Mouse (Mus musculus) stomach, postnatal 0 days (tissue): ENCODE results near the gene Ntm. TPM values are rescaled to one million over a fixed set of nuclear protein-coding genes. Genes with fewer than 3 reads are reported as not detected.

Experiments
- ATAC-seq: fragments of 200-750 bp; cut with Nextera tagmentation; 2 replicates; pipeline ENCODE4 v1.8.0; 2017; ENCODE audit not compliant: low FRiP score, low TSS enrichment
- DNase-seq: peaks from one replicate; pipeline ENCODE4 v3.0.0-alpha.2; 2016; ENCODE audit warnings: low spot score
- H3K27ac ChIP-seq: fragments of 300-500 bp; sonication (generic); replicated peaks from 2 replicates; pipeline ENCODE4 v1.5.1; 2014; ENCODE audit warnings: mild to moderate bottlenecking, control low read depth
- H3K27me3 ChIP-seq: fragments of 300-500 bp; sonication (generic); 2 replicates; pipeline ENCODE4 v1.6.1; 2014; ENCODE audit warnings: low read length; ENCODE audit not compliant: control insufficient read depth, insufficient read depth
- H3K36me3 ChIP-seq: fragments of 300-500 bp; sonication (generic); 2 replicates; pipeline ENCODE4 v1.6.1; 2014; ENCODE audit warnings: low read length, mixed read lengths; ENCODE audit not compliant: control insufficient read depth, insufficient read depth
- H3K4me1 ChIP-seq: fragments of 300-500 bp; sonication (generic); replicated peaks from 2 replicates; pipeline ENCODE4 v1.6.1; 2014; ENCODE audit warnings: antibody characterized with exemption; ENCODE audit not compliant: control insufficient read depth, insufficient read depth
- H3K4me2 ChIP-seq: fragments of 300-500 bp; sonication (generic); replicated peaks from 2 replicates; pipeline ENCODE4 v1.6.1; 2014; ENCODE audit warnings: low read depth, mild to moderate bottlenecking, control low read depth, moderate library complexity
- H3K4me3 ChIP-seq: fragments of 300-500 bp; sonication (generic); 2 replicates; pipeline ENCODE4 v1.5.1; 2014; ENCODE audit warnings: low read depth, low read length, control low read depth
- H3K9ac ChIP-seq: fragments of 300-500 bp; sonication (generic); 2 replicates; pipeline ENCODE4 v1.6.1; 2014; ENCODE audit warnings: mild to moderate bottlenecking, low read length, control low read depth, mixed read lengths
- H3K9me3 ChIP-seq: fragments of 300-500 bp; sonication (generic); 2 replicates; pipeline ENCODE4 v1.6.1; 2016; ENCODE audit warnings: low read length; ENCODE audit not compliant: control insufficient read depth
- CTCF ChIP-seq: IDR thresholded peaks from 2 replicates; pipeline ENCODE4 v1.5.1; 2016; ENCODE audit warnings: antibody characterized with exemption, low read depth, mild to moderate bottlenecking, moderate library complexity
- EP300 ChIP-seq: optimal IDR thresholded peaks from 2 replicates; pipeline ENCODE3; 2016; ENCODE audit warnings: antibody characterized with exemption
- WGBS: fragments of 180-500 bp; shearing (Covaris S2); extraction: QIAGEN DNeasy Blood & Tissue Kit; methylation state at CpG from one replicate; pipeline ENCODE4 v1.1.7; 2014; 5-methylcytosine and 5-hydroxymethylcytosine counted together
- polyA plus RNA-seq: library from polyadenylated mRNA; unstranded; fragments of >200 nt; fragmentation: Nextera tagmentation; extraction: Ambion mirVana; gene quantifications from 2 replicates; pipeline ENCODE4 v1.2.1, GENCODE M21; 2015

Ntm gene
- polyA plus RNA-seq, 1 experiment from 2014 or later: 5.9 TPM

DNA sequence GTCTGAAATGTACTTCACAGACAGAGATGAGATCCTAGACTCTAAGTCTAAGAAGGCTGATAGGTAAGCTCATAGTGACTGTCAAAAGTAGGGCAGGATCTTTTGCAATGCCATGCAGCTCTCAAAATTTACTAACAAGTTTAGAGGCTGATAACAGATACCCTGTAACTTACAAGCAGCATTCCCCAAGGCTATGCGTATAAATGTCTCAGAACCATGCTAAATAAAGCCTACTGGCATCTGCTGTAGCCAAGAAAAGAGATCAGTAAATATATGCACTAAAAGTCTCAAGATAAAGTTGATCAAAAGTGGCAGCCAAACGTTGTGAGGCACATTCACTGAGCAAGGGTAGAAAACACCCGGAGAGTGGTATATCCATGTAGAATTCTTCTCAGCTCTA is 666.2 kb downstream of the Ntm start:
- ATAC-seq (no peak), DNase-seq (no peak)
- Histone ChIP-seq H3K9ac (no peak overlapping the region), H3K4me3 (no peak overlapping the region), H3K36me3 (no peaks in the 10 kb centered on the region), H3K4me1 (no peaks in the 10 kb centered on the region), H3K9me3 (no peaks in the 10 kb centered on the region), H3K27me3 (no peaks in the 10 kb centered on the region), H3K4me2 (no peak overlapping the region), H3K27ac (no peak overlapping the region)
- TF ChIP-seq EP300: no peak
- TF ChIP-seq CTCF: no peak
- WGBS: 76% methylated on average over 3 of the region's 3 CpGs

DNA sequence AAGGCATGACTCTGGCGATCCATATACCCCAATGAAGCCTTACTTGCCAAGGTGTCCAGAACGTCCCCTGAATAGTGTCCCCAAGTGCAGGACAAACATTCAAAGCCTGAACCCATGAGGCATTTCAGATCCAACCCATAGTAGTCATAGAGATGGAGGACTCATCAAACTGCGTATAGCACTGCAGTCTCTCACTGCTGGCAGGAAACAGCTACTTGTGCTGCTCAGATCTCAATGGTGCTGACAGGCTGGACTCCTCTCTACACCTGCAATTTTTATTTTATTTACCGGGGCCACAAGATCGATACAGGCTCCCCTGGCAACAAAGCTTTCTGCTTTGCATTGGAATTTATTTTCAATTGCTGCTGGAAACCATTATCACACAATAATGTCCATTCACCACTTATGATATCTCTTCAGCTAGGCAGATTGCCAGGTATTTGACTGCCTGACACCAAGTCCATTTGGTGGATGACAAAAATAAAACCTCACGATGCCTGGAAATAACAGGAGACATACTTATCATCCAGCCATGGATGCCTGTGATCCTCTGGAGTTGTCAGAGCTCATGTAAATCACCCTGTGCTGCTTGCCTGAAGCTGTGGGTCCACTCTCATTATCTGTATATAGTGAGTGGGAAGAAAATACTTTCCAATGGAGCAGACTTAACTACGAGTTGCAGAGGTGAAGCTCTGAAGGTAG is 674.8 kb downstream of the Ntm start:
- Histone ChIP-seq H3K4me1 (no peaks in the 10 kb centered on the region), H3K9me3 (no peaks in the 10 kb centered on the region), H3K27ac (no peak overlapping the region), H3K4me3 (no peak overlapping the region), H3K36me3 (no peaks in the 10 kb centered on the region), H3K9ac (no peak overlapping the region), H3K27me3 (no peaks in the 10 kb centered on the region), H3K4me2 (no peak overlapping the region)
- no peak for ATAC-seq
- TF ChIP-seq CTCF (no peak), EP300 (no peak)
- 84% methylated on average over 7 of the region's 7 CpGs for WGBS
- DNase-seq: no peak

DNA sequence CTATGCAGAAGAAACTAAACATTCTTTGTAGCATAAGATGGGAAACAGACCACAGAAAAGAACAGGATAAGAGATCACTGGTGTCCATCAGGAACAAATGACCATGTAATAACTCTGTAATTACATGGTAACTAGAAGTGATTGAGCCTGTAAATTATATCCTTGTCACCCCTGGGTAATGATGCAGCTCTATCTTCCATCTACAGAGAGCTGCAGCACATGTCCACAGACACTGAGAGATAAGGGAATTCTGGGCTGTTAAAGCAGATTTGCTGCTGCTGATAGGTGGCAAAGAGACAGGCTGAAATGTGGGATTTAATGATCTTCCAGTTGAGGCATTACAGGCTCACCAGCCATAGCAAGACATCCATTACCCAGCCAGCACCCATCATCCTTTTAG is 677.8 kb downstream of the Ntm start:
- Histone ChIP-seq H3K4me1 (no peaks in the 10 kb centered on the region), H3K36me3 (no peaks in the 10 kb centered on the region), H3K4me3 (no peak overlapping the region), H3K9ac (no peak overlapping the region), H3K9me3 (no peaks in the 10 kb centered on the region), H3K27me3 (no peaks in the 10 kb centered on the region), H3K27ac (no peak overlapping the region), H3K4me2 (no peak overlapping the region)
- TF ChIP-seq CTCF (no peak), EP300 (no peak)
- DNase-seq (no peak), ATAC-seq (no peak)

DNA sequence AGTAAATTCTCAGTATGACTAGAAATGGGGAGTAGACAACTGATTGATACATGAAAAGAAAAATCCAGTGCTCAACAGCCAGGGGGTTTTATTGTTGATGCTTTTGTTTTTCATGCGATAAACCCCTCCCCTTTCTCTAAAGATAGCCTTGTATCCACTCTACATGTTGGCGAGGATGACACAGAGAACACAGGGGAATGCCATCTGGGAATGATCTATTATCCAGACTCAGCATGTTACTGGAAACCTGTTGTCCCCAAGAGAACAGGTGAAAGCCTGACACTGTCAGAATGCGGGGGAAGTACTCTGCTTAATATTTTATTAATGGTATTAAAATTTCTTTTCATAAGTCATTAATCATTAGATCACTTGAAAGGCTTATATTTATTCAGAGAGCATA is 690.1 kb downstream of the Ntm start:
- TF ChIP-seq EP300: no peak
- TF ChIP-seq CTCF: no peak
- no peak for DNase-seq
- Histone ChIP-seq H3K9ac (no peak overlapping the region), H3K4me3 (no peak overlapping the region), H3K4me2 (no peak overlapping the region), H3K27ac (no peak overlapping the region), H3K4me1 (no peaks in the 10 kb centered on the region), H3K27me3 (no peaks in the 10 kb centered on the region), H3K9me3 (no peaks in the 10 kb centered on the region), H3K36me3 (no peaks in the 10 kb centered on the region)
- no peak for ATAC-seq
- WGBS: 80% methylated on average over 3 of the region's 3 CpGs

- Histone ChIP-seq H3K9me3 (no peaks in the 10 kb centered on the region), H3K4me2 (no peak overlapping the region), H3K27me3 (no peaks in the 10 kb centered on the region), H3K4me1 (no peaks in the 10 kb centered on the region), H3K27ac (no peak overlapping the region), H3K4me3 (no peak overlapping the region), H3K9ac (no peak overlapping the region), H3K36me3 (no peaks in the 10 kb centered on the region)
- DNase-seq (no peak), ATAC-seq (no peak)
- TF ChIP-seq CTCF (no peak), EP300 (no peak)
- 51% methylated on average over 6 of the region's 6 CpGs for WGBS
Observed at GRCm38 (mm10) chr9:29269988-29270387, 693.0 kb downstream of the Ntm start.

GRCm38 (mm10) chr9:29269277-29269646 is 693.7 kb downstream of the Ntm start:
- no peak for DNase-seq
- no peak overlapping the region for H3K27ac ChIP-seq
- H3K36me3 ChIP-seq: no peaks in the 10 kb centered on the region
- TF ChIP-seq EP300 (no peak), CTCF (no peak)
- WGBS: 90% methylated on average over 2 of the region's 2 CpGs
- no peak for ATAC-seq
- no peak overlapping the region for H3K4me2 ChIP-seq
- no peak overlapping the region for H3K9ac ChIP-seq
- no peaks in the 10 kb centered on the region for H3K4me1 ChIP-seq
- H3K4me3 ChIP-seq: no peak overlapping the region
- H3K27me3 ChIP-seq: no peaks in the 10 kb centered on the region
- H3K9me3 ChIP-seq: no peaks in the 10 kb centered on the region
